ENCODE assay signal across 17 mouse cellular contexts in genomic region chr2:74763976-74764375, GRCm38 (mm10). TPM values are rescaled to one million over a fixed set of nuclear protein-coding genes. Genes with fewer than 3 reads are reported as not detected.
DNase-seq lines count a peak whose midpoint lies in the region; ATAC-seq lines count a peak whose summit lies in the region.
"Had no signal": no experiment of that assay in that cellular context is flagged by ENCODE, and none has a peak within 500 bp of the region (broad histone marks: within the 10 kb centered on the region; RNA-seq: fewer than 3 reads in every experiment).

No protein-coding gene starts in this region.

- peaks cover 47% of the 10 kb centered on the region for H3K27me3 ChIP-seq in hindbrain, embryonic 11.5 days (ENCODE audit: control insufficient read depth, insufficient read depth, low read length)
- H3K27me3 ChIP-seq in hindbrain, embryonic 10.5 days (ENCODE audit: insufficient read depth, poor library complexity, severe bottlenecking), result peaks cover 89% of the 10 kb centered on the region
- peaks cover 93% of the 10 kb centered on the region for H3K27me3 ChIP-seq in midbrain, embryonic 10.5 days (ENCODE audit: low read depth, poor library complexity, severe bottlenecking)
- peaks cover 82% of the 10 kb centered on the region for H3K27me3 ChIP-seq in midbrain, embryonic 15.5 days (replicated peaks)
- H3K27me3 ChIP-seq in embryonic facial prominence, embryonic 15.5 days, result peaks cover 83% of the 10 kb centered on the region
- H3K27me3 ChIP-seq in neural tube, embryonic 13.5 days, result peaks cover 53% of the 10 kb centered on the region

- H3K9ac ChIP-seq in hindbrain, embryonic 11.5 days (ENCODE audit: low read depth, low read length), result no peak overlapping the region
- no peak overlapping the region for H3K9ac ChIP-seq in midbrain, embryonic 15.5 days
- H3K9ac ChIP-seq in embryonic facial prominence, embryonic 15.5 days, result no peak overlapping the region
- no peak overlapping the region for H3K9ac ChIP-seq in neural tube, embryonic 13.5 days
- H3K9ac ChIP-seq: liver, embryonic 13.5 days had no signal

- 52% methylated on average over 10 of the region's 10 CpGs for WGBS in hindbrain, embryonic 11.5 days
- WGBS in hindbrain, embryonic 10.5 days, result 55% methylated on average over 10 of the region's 10 CpGs
- WGBS in midbrain, embryonic 10.5 days, result 52% methylated on average over 10 of the region's 10 CpGs
- WGBS in midbrain, embryonic 15.5 days, result 54% methylated on average over 10 of the region's 10 CpGs
- 50% methylated on average over 10 of the region's 10 CpGs for WGBS in embryonic facial prominence, embryonic 15.5 days
- 52% methylated on average over 10 of the region's 10 CpGs for WGBS in neural tube, embryonic 13.5 days

- H3K4me3 ChIP-seq in hindbrain, embryonic 11.5 days (ENCODE audit: low read depth, low read length), result no peak overlapping the region
- H3K4me3 ChIP-seq in hindbrain, embryonic 10.5 days, result no peak overlapping the region
- no peak overlapping the region for H3K4me3 ChIP-seq in midbrain, embryonic 10.5 days
- H3K4me3 ChIP-seq in midbrain, embryonic 15.5 days, result no peak overlapping the region
- peak overlapping the region; percentile 54; the same call in 1 of the 2 replicates for H3K4me3 ChIP-seq in embryonic facial prominence, embryonic 15.5 days (replicated peaks)
- peak overlapping the region; percentile 61 for H3K4me3 ChIP-seq in neural tube, embryonic 13.5 days
- H3K4me3 ChIP-seq: megakaryocyte, embryonic 14.5 days had no signal

- no peaks in the 10 kb centered on the region for H3K9me3 ChIP-seq in hindbrain, embryonic 11.5 days (ENCODE audit: control insufficient read depth, low read length)
- no peaks in the 10 kb centered on the region for H3K9me3 ChIP-seq in hindbrain, embryonic 10.5 days
- no peaks in the 10 kb centered on the region for H3K9me3 ChIP-seq in midbrain, embryonic 10.5 days (replicated peaks)
- no peaks in the 10 kb centered on the region for H3K9me3 ChIP-seq in midbrain, embryonic 15.5 days
- H3K9me3 ChIP-seq in embryonic facial prominence, embryonic 15.5 days (replicated peaks), result no peaks in the 10 kb centered on the region
- H3K9me3 ChIP-seq in neural tube, embryonic 13.5 days, result no peaks in the 10 kb centered on the region
- H3K9me3 ChIP-seq: liver, embryonic 13.5 days had no signal

- no peak overlapping the region for H3K27ac ChIP-seq in hindbrain, embryonic 11.5 days (ENCODE audit: low read depth, low read length)
- H3K27ac ChIP-seq in hindbrain, embryonic 10.5 days, result no peak overlapping the region
- H3K27ac ChIP-seq in midbrain, embryonic 10.5 days (replicated peaks), result no peak overlapping the region
- H3K27ac ChIP-seq in midbrain, embryonic 15.5 days, result no peak overlapping the region
- H3K27ac ChIP-seq in embryonic facial prominence, embryonic 15.5 days (replicated peaks), result no peak overlapping the region
- no peak overlapping the region for H3K27ac ChIP-seq in neural tube, embryonic 13.5 days (replicated peaks)
- H3K27ac ChIP-seq: liver, embryonic 13.5 days had no signal

- H3K4me2 ChIP-seq in hindbrain, embryonic 11.5 days (replicated peaks; ENCODE audit: low read depth, low read length), result no peak overlapping the region
- no peak overlapping the region for H3K4me2 ChIP-seq in midbrain, embryonic 15.5 days
- no peak overlapping the region for H3K4me2 ChIP-seq in embryonic facial prominence, embryonic 15.5 days (replicated peaks)
- peak overlapping the region; percentile 97 for H3K4me2 ChIP-seq in neural tube, embryonic 13.5 days

- no peak for ATAC-seq in hindbrain, embryonic 11.5 days (ENCODE audit: low FRiP score)
- no peak for ATAC-seq in midbrain, embryonic 15.5 days (replicated peaks)
- no peak for ATAC-seq in embryonic facial prominence, embryonic 15.5 days (ENCODE audit: insufficient number of reproducible peaks, low FRiP score, low TSS enrichment, low read depth)
- no peak for ATAC-seq in neural tube, embryonic 13.5 days (ENCODE audit: low read depth)

- H3K36me3 ChIP-seq in hindbrain, embryonic 11.5 days (ENCODE audit: control insufficient read depth, insufficient read depth, low read length), result no peaks in the 10 kb centered on the region
- H3K36me3 ChIP-seq in hindbrain, embryonic 10.5 days, result no peaks in the 10 kb centered on the region
- no peaks in the 10 kb centered on the region for H3K36me3 ChIP-seq in midbrain, embryonic 10.5 days
- no peaks in the 10 kb centered on the region for H3K36me3 ChIP-seq in midbrain, embryonic 15.5 days (replicated peaks)
- H3K36me3 ChIP-seq in embryonic facial prominence, embryonic 15.5 days, result no peaks in the 10 kb centered on the region
- H3K36me3 ChIP-seq in neural tube, embryonic 13.5 days, result no peaks in the 10 kb centered on the region
- H3K36me3 ChIP-seq: liver, embryonic 13.5 days had no signal

- DNase-seq in hindbrain, embryonic 11.5 days (ENCODE audit: low spot score), result peak; percentile 43
- DNase-seq in hindbrain, embryonic 10.5 days (ENCODE audit: low spot score), result no peak
- peak; percentile 20 for DNase-seq in midbrain, embryonic 10.5 days (ENCODE audit: low spot score)
- DNase-seq in urinary bladder, postnatal 10 days (ENCODE audit: low spot score), result no peak
- no peak for DNase-seq in left cerebral cortex, adult 8-10 months (ENCODE audit: low spot score in 2 of 2)
- DNase-seq: cerebellum, postnatal 25 days; layer of hippocampus, adult 9-11 months; liver, embryonic 13.5 days had no signal

- H3K4me1 ChIP-seq in hindbrain, embryonic 11.5 days (replicated peaks; ENCODE audit: control insufficient read depth, insufficient read depth, low read length), result peaks cover 9% of the 10 kb centered on the region; the same call in 1 of the 2 replicates
- peaks cover 20% of the 10 kb centered on the region for H3K4me1 ChIP-seq in hindbrain, embryonic 10.5 days (replicated peaks)
- peaks cover 21% of the 10 kb centered on the region for H3K4me1 ChIP-seq in midbrain, embryonic 10.5 days
- peaks cover 16% of the 10 kb centered on the region for H3K4me1 ChIP-seq in midbrain, embryonic 15.5 days
- H3K4me1 ChIP-seq in embryonic facial prominence, embryonic 15.5 days, result peaks cover 19% of the 10 kb centered on the region
- peaks cover 26% of the 10 kb centered on the region for H3K4me1 ChIP-seq in neural tube, embryonic 13.5 days (replicated peaks)

RNA-seq across cellular contexts. Expression of gene Hoxd1, which starts 1.2 kb away (rescaled TPM):
- polyA plus RNA-seq in hindbrain, embryonic 11.5 days (2014; fragmentation: Nextera tagmentation; extraction: Ambion mirVana), result 1.5 and 1.7 TPM in 2 replicates
- 0.14 and 0.60 TPM in 2 replicates for polyA plus RNA-seq in hindbrain, embryonic 10.5 days (2016; fragmentation: Nextera tagmentation; extraction: Ambion mirVana)
- not detected in 2 replicates for polyA plus RNA-seq in midbrain, embryonic 10.5 days (2016; fragmentation: Nextera tagmentation; extraction: Ambion mirVana)
- not detected in 2 replicates for polyA plus RNA-seq in midbrain, embryonic 15.5 days (2015; fragmentation: Nextera tagmentation; extraction: Ambion mirVana)
- 1.6 and 2.5 TPM in 2 replicates for polyA plus RNA-seq in embryonic facial prominence, embryonic 15.5 days (2015; fragmentation: Nextera tagmentation; extraction: Ambion mirVana)
- 6.4 and 9.0 TPM in 2 replicates for polyA plus RNA-seq in neural tube, embryonic 13.5 days (2015; fragmentation: Nextera tagmentation; extraction: Ambion mirVana)
- total RNA-seq in left cerebral cortex, adult 8-10 months (2022), result under 1 TPM in 2 of 4 experiments, not detected in 2; 0.18 to 0.19 TPM
- total RNA-seq: heart, postnatal 25 days had no signal
- polyA plus RNA-seq: forebrain, embryonic 14.5 days; liver, embryonic 13.5 days; lung, embryonic 16.5 days; testis, adult 2 months had no signal

RNA-seq across cellular contexts. Expression of gene Gm28230, which starts 37.4 kb away (rescaled TPM):
- polyA plus RNA-seq in hindbrain, embryonic 11.5 days (2014; fragmentation: Nextera tagmentation; extraction: Ambion mirVana), result 0.73 and 0.89 TPM in 2 replicates
- polyA plus RNA-seq in hindbrain, embryonic 10.5 days (2016; fragmentation: Nextera tagmentation; extraction: Ambion mirVana), result not detected in 2 replicates
- not detected in 2 replicates for polyA plus RNA-seq in midbrain, embryonic 10.5 days (2016; fragmentation: Nextera tagmentation; extraction: Ambion mirVana)
- not detected in 2 replicates for polyA plus RNA-seq in midbrain, embryonic 15.5 days (2015; fragmentation: Nextera tagmentation; extraction: Ambion mirVana)
- polyA plus RNA-seq in embryonic facial prominence, embryonic 15.5 days (2015; fragmentation: Nextera tagmentation; extraction: Ambion mirVana), result 0.09 and 0.40 TPM in 2 replicates
- polyA plus RNA-seq in neural tube, embryonic 13.5 days (2015; fragmentation: Nextera tagmentation; extraction: Ambion mirVana), result 2.2 and 2.4 TPM in 2 replicates
- total RNA-seq in left cerebral cortex, adult 8-10 months (2022), result not detected
- total RNA-seq: heart, postnatal 25 days; left cerebral cortex, postnatal 25 days had no signal
- polyA plus RNA-seq: forebrain, embryonic 14.5 days; liver, embryonic 13.5 days; lung, embryonic 16.5 days had no signal

RNA-seq across cellular contexts. Expression of gene Hoxd4, which starts 52.2 kb away (rescaled TPM):
- 3.3 and 3.7 TPM in 2 replicates for polyA plus RNA-seq in hindbrain, embryonic 11.5 days (2014; fragmentation: Nextera tagmentation; extraction: Ambion mirVana)
- polyA plus RNA-seq in hindbrain, embryonic 10.5 days (2016; fragmentation: Nextera tagmentation; extraction: Ambion mirVana), result 0.14 and 2.6 TPM in 2 replicates
- not detected in 2 replicates for polyA plus RNA-seq in midbrain, embryonic 10.5 days (2016; fragmentation: Nextera tagmentation; extraction: Ambion mirVana)
- not detected in 2 replicates for polyA plus RNA-seq in midbrain, embryonic 15.5 days (2015; fragmentation: Nextera tagmentation; extraction: Ambion mirVana)
- polyA plus RNA-seq in embryonic facial prominence, embryonic 15.5 days (2015; fragmentation: Nextera tagmentation; extraction: Ambion mirVana), result 0.35 and 0.62 TPM in 2 replicates
- polyA plus RNA-seq in neural tube, embryonic 13.5 days (2015; fragmentation: Nextera tagmentation; extraction: Ambion mirVana), result 6.9 and 7.2 TPM in 2 replicates
- not detected for total RNA-seq in left cerebral cortex, adult 8-10 months (2022)
- total RNA-seq: left cerebral cortex, postnatal 25 days had no signal
- polyA plus RNA-seq: forebrain, embryonic 14.5 days; liver, embryonic 13.5 days; lung, embryonic 16.5 days had no signal

RNA-seq across cellular contexts. Expression of gene Hoxd3, which starts 52.2 kb away (rescaled TPM):
- polyA plus RNA-seq in hindbrain, embryonic 11.5 days (2014; fragmentation: Nextera tagmentation; extraction: Ambion mirVana), result 49.5 and 58.0 TPM in 2 replicates
- 15.5 and 55.9 TPM in 2 replicates for polyA plus RNA-seq in hindbrain, embryonic 10.5 days (2016; fragmentation: Nextera tagmentation; extraction: Ambion mirVana)
- polyA plus RNA-seq in midbrain, embryonic 10.5 days (2016; fragmentation: Nextera tagmentation; extraction: Ambion mirVana), result 0.06 TPM in 1 of 2 replicates, not detected in the other
- polyA plus RNA-seq in midbrain, embryonic 15.5 days (2015; fragmentation: Nextera tagmentation; extraction: Ambion mirVana), result 0.09 and 0.21 TPM in 2 replicates
- 1.9 and 2.6 TPM in 2 replicates for polyA plus RNA-seq in embryonic facial prominence, embryonic 15.5 days (2015; fragmentation: Nextera tagmentation; extraction: Ambion mirVana)
- polyA plus RNA-seq in neural tube, embryonic 13.5 days (2015; fragmentation: Nextera tagmentation; extraction: Ambion mirVana), result 24.2 and 33.8 TPM in 2 replicates
- not detected for total RNA-seq in left cerebral cortex, adult 8-10 months (2022)
- total RNA-seq: heart, postnatal 25 days; left cerebral cortex, postnatal 25 days had no signal
- polyA plus RNA-seq: forebrain, embryonic 14.5 days had no signal

RNA-seq across cellular contexts. Expression of gene Hoxd8, which starts 59.6 kb away (rescaled TPM):
- 0.19 and 0.50 TPM in 2 replicates for polyA plus RNA-seq in hindbrain, embryonic 11.5 days (2014; fragmentation: Nextera tagmentation; extraction: Ambion mirVana)
- not detected in 2 replicates for polyA plus RNA-seq in hindbrain, embryonic 10.5 days (2016; fragmentation: Nextera tagmentation; extraction: Ambion mirVana)
- polyA plus RNA-seq in midbrain, embryonic 10.5 days (2016; fragmentation: Nextera tagmentation; extraction: Ambion mirVana), result not detected in 2 replicates
- 0.08 and 0.10 TPM in 2 replicates for polyA plus RNA-seq in midbrain, embryonic 15.5 days (2015; fragmentation: Nextera tagmentation; extraction: Ambion mirVana)
- 6.4 and 8.0 TPM in 2 replicates for polyA plus RNA-seq in embryonic facial prominence, embryonic 15.5 days (2015; fragmentation: Nextera tagmentation; extraction: Ambion mirVana)
- polyA plus RNA-seq in neural tube, embryonic 13.5 days (2015; fragmentation: Nextera tagmentation; extraction: Ambion mirVana), result 17.4 and 22.8 TPM in 2 replicates
- total RNA-seq in left cerebral cortex, adult 8-10 months (2022), result not detected

Comparison
In these comparisons a context has a peak if more than half of its experiments do, and no peak if none do; other contexts are left out.
1. DNase-seq: peak in hindbrain, embryonic 11.5 days (single experiment) and midbrain, embryonic 10.5 days (single experiment); none in hindbrain, embryonic 10.5 days (single experiment), urinary bladder, postnatal 10 days (single experiment) and left cerebral cortex, adult 8-10 months (0 of 2).
2. H3K4me3 ChIP-seq: peak in embryonic facial prominence, embryonic 15.5 days (single experiment) and neural tube, embryonic 13.5 days (single experiment); none in hindbrain, embryonic 11.5 days (single experiment), hindbrain, embryonic 10.5 days (single experiment), midbrain, embryonic 10.5 days (single experiment) and midbrain, embryonic 15.5 days (single experiment).